Mouse (Mus musculus): ENCODE measurements around the gene Kcnt2.

- TF ChIP-seq CTCF (IDR thresholded peaks at IDR 0.05; ENCODE audit: borderline replicate concordance, extremely low read depth, insufficient read depth, insufficient read length) (no peak), POLR2A (IDR thresholded peaks at IDR 0.05; ENCODE audit: borderline replicate concordance, extremely low read depth, insufficient read depth, insufficient read length, poor library complexity, severe bottlenecking) (no peak)
Measured at GRCm38 (mm10) chr1:140451924-140452323, 206.0 kb downstream of the Kcnt2 start.

Data from brain, embryonic 14.5 days (tissue).